Mouse (Mus musculus): ENCODE results near the gene Trim46.

Trim46 gene

GRCm38 (mm10) chr3:89271760-89272159 is 25.7 kb upstream of the Trim46 start:
- DNase-seq (ENCODE audit: low spot score): no peak

DNA sequence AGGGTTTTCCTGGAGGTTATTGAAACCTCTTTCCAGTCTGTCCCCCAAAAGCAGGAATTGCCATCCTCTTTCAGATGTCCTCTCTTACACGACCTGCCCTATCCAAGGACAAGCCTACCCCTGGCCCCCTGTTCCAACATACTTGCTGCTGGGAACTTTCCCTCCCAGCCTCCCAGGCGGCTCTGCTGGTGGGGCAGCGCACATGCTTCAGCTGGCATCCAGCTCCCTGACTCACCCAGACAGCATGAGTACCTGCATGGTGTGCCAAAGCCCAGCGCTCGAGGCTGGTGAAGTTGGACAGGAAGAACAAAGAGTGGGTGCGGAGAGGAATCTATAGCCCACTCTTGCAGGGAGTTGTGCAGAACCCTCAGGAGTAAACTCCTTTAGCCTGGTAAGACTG is 24.8 kb upstream of the Trim46 start:
- no peak for DNase-seq (ENCODE audit: low spot score)

DNA sequence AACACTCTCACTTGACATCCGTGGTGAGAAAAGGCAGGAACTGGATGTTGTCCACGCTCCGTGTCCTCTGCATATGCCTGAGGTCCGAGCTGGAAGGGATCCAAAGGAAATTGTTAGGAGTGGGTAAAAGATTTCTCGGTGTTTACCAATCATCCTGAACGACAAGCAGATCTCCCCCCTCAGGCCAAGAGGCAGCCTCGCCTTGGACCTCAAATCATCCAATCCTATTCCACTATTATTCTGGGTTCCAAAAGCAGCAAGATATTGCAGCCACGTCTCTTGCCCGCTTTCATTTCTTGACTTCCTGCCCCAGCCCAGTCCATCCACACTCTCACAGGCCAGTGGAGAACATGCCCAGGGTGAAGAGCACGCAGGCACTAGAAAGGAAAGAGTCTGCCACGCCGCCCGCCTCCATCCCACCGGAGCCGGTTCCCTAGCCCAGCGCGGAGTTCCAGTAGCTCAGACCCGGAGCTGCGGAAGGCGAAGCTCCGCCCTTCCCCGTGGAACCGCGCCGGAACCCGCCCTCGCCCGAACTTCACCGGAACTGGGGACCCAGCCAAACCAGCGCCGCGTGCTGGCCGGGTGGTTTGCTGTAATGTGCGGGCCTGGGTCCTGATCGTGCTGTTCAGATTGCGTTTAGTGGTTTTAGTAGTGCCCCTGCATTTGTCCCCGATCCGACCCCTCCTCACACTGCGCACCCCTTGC is 24.1 kb upstream of the Trim46 start, which contains the start of gene Slc50a1:
Slc50a1 (minus strand) TSS at position 520 of the 705 bp plus-strand sequence.
- peak; percentile 74 for DNase-seq (ENCODE audit: low spot score)

GRCm38 (mm10) chr3:89268916-89269315 is 22.8 kb upstream of the Trim46 start:
- DNase-seq (ENCODE audit: low spot score): no peak

DNA sequence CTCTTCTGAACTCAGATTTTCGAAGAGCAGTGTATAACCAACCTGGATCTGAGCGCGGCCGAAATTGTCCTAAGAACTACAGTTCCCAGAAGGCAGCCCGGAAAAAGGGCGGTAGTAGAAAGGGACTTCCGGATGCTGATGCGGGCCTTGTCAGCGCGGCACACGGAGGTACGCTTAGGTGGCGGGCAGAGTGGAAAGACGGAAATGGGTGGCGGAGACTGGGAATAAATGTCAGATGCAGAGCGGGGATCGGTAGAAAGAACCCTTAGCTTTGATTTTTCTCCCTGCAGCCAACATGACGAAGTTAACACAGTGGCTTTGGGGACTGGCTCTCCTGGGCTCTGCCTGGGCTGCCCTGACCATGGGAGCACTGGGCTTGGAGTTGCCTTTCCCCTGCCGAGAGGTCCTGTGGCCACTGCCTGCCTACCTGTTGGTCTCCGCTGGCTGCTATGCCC is 20.4 kb upstream of the Trim46 start:
- DNase-seq (ENCODE audit: low spot score): peak; percentile 81

GRCm38 (mm10) chr3:89262417-89262816 is 16.3 kb upstream of the Trim46 start:
- DNase-seq (ENCODE audit: low spot score): no peak

DNA sequence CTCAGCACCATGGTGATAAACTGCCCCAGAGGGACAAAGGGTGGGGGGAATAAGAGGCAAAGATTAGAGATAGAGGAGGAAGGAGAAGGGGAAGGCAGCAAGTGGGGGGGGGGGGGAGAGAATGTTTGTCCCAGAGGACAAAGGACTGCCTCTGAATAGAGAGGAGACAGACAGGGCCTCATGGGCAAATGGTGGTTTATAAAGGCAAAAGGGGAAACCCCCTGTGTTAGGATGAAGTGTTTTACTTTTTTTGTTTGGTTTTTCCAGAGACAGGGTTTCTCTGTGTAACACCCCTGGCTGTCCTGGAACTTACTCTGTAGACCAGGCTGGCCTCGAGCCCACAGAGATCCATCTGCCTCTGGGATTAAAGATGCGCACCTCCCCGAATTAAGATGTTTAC is 14.1 kb upstream of the Trim46 start:
- DNase-seq (ENCODE audit: low spot score): no peak

DNA sequence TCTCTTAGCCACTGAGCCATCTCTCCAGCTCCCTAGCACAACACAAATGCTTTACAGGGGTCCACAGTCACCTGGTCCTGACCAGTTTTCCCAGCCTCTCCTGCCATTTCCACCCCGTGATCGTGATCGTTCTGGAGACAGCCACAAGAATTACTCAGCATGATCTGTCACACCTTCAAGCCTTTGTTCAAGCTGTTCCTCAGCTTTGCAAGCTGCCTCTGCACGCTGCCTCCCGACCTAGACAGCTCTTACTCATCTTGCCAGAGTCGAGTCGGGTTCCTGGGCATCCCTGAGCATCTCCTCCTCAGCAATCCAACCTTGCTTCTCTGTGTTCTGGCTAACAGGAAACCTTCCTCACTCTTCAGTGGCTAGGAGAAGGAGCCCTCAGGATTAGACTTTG is 13.0 kb upstream of the Trim46 start, which contains the start of gene Dpm3:
Dpm3 (plus strand) TSS at position 283 of the 400 bp plus-strand sequence.
- DNase-seq (ENCODE audit: low spot score): no peak

DNA sequence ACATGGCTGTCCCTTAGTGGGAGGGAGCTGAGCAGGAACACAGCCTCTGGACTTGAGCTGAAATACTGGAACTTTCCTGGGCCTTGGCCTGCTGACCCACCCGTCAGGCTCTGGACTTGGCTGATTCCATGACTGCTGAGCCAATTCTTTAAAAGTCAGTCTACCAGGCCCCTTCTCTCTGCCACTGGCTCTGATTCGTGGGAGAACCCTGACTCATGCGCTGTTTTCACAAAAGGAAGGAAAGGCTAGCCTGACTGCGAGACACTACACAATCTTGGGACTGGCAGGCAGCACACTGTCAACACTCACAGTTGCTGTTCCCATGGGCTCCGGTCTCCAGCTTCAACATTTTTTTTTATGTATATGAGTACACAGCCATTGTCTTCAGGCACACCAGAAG is 10.1 kb upstream of the Trim46 start:
- no peak for DNase-seq (ENCODE audit: low spot score)

DNA sequence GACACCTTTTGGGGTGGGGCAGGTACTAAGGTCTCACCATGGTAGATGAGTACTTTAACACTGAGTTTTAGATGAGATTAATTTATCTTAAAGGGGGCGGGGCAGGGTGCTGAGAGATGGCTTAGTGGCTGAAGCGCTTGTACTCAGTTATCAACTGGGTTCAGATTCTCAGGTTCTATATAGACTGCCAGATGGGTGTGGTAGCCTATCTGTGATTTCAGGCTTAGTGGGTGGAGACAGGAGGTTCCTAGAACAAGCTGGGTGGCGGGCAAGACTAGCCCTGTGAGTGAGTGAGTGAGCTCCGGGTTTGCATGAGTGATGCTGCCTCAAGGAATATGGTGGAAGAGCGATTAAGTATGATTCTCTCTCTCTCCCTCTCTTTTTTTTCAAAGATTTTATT is 8.9 kb upstream of the Trim46 start:
- DNase-seq (ENCODE audit: low spot score): no peak

GRCm38 (mm10) chr3:89251365-89251895 is 5.3 kb upstream of the Trim46 start:
- DNase-seq (ENCODE audit: low spot score): peak; percentile 39

- no peak for DNase-seq (ENCODE audit: low spot score)
These were observed 4.4 kb upstream of the Trim46 start for GRCm38 (mm10) chr3:89250435-89251040.

GRCm38 (mm10) chr3:89247466-89247865 is 1.4 kb upstream of the Trim46 start:
- no peak for DNase-seq (ENCODE audit: low spot score)

- DNase-seq (ENCODE audit: low spot score): peak; percentile 44
These were observed 379 bp downstream of the Trim46 start, which contains the start of gene Krtcap2 for GRCm38 (mm10) chr3:89245688-89246171. Krtcap2 (plus strand) TSS chr3:89245966.

DNA sequence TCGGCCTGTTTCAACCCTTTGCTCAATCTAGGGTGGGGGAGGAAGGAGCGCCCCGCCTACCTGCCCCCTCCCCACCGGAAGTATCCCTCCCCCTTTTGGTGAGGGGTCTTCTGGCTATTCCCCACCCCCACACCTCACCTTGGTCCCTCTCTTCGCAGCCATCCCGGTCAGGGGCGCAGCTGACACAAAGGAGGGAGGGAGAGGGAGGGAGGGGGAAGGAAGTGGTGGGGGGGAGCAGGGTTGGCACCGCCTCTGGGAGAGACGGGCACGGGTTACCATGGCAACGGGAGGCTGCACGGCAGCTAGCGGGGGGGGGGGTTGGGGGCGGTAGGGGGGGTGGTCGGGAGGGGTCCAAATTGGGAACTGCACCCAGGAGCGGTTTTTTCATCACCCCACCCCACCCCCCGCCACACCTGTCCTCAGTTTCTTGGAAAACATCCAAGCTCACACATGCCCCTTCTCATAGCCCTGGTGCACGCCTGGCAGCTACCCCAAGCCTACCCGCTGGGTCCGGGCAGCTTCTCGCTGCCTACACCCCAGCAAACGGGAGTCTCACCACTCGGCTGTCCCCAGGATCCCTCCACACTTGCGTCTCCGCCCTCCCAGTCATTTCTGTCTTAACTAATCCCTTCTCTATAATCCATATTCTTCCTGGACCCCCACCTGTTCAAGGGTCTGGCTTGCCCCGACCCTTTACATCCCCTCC is 974 bp downstream of the Trim46 start:
- no peak for DNase-seq (ENCODE audit: low spot score)

- no peak for DNase-seq (ENCODE audit: low spot score)
These were observed 1.7 kb downstream of the Trim46 start for GRCm38 (mm10) chr3:89244158-89244981.

DNA sequence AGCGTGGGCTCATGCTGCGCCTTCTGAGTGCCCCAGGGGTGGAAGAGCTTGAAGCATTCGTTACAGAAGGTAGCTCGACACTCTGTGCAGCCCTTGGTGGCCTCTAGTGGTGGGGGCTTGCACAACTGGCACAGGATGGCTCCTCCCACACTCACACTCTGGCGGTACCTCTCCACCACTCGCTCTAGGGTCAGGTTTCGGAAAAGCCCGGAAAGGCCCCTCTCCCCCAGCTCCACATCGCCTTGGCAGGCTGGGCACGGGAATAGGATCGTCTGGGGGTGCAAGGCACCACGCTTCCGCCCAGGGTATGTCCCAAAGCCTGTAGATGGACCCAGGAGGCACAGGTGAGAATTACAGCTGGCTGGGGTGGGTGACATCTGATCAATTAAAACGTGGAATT is 2.5 kb downstream of the Trim46 start:
- DNase-seq (ENCODE audit: low spot score): no peak

DNA sequence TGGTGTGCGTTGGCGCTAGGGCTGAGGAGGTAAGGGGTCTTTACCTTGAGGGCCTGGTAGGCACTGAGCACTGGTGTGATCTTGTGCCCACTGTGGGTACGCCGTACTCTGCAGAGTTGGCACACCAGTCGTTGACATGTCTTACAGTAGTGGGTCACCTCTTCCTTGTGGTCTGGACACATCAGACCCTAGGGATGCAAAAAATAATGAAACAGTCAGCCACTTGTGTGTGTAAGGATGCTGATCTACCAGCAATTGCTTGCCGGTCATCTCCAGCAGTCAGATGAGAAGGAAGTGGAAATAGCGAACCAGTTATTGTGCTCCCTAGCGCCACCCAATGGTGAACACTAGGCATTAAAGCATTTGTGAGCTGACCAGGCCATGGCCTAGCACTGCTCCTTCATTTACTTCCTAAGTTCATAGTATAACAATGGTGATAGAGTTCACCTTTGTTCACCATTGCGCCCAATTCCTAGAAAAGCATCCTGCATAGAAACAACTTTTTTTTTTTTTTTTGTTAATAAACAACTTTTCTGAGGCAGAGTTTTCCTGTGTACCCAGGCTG is 3.7 kb downstream of the Trim46 start:
- peak; percentile 47 for DNase-seq (ENCODE audit: low spot score)

- DNase-seq (ENCODE audit: low spot score): no peak
These were observed 7.6 kb downstream of the Trim46 start for GRCm38 (mm10) chr3:89238494-89238893.

- no peak for DNase-seq (ENCODE audit: low spot score)
These were observed 8.4 kb downstream of the Trim46 start for GRCm38 (mm10) chr3:89237682-89238081.

GRCm38 (mm10) chr3:89236516-89236915 is 9.6 kb downstream of the Trim46 start:
- DNase-seq (ENCODE audit: low spot score): no peak

Data from testis, postnatal 14 days (tissue).